Mouse (Mus musculus) spleen, postnatal 36 days (tissue): Measurements from ENCODE around the gene Pak6.

Experiments used
- DNase-seq, 2 experiments: peaks; one replicate each; pipeline ENCODE4 v3.0.0; 2022; ENCODE audit warnings: low spot score in 2 of 2, mixed read lengths in 1 of 2

Gene Pak6

GRCm38 (mm10) chr2:118697311-118697877 lies 34.3 kb downstream of the Pak6 start:
- no peak for DNase-seq

- no peak for DNase-seq
Observed at GRCm38 (mm10) chr2:118697955-118698354, 34.9 kb downstream of the Pak6 start.

- peak; percentile 74 to 80 for DNase-seq
Observed at GRCm38 (mm10) chr2:118700179-118701062, 37.3 kb downstream of the Pak6 start.

DNA sequence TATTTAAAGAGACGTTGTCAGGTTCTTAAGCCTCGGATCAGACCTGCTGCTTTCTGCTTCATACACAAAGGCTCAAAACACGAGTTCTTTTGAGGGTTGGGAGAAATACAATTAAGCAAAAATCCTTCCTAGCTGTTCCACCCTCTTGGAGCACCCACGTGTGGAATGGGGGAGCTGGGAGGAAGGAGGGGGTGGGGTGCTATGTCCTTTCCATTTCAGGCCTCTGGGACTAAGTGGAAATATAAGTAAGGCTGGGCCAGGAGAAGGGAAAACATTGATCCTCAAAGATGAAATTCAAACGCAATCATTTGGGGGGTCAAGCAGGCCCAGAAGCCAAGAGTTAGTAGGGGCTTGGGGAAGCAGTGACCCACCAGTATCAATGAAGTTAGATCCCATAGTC lies 38.1 kb downstream of the Pak6 start:
- DNase-seq: no peak

- DNase-seq: no peak
Observed at GRCm38 (mm10) chr2:118701971-118702882, 39.1 kb downstream of the Pak6 start.

DNA sequence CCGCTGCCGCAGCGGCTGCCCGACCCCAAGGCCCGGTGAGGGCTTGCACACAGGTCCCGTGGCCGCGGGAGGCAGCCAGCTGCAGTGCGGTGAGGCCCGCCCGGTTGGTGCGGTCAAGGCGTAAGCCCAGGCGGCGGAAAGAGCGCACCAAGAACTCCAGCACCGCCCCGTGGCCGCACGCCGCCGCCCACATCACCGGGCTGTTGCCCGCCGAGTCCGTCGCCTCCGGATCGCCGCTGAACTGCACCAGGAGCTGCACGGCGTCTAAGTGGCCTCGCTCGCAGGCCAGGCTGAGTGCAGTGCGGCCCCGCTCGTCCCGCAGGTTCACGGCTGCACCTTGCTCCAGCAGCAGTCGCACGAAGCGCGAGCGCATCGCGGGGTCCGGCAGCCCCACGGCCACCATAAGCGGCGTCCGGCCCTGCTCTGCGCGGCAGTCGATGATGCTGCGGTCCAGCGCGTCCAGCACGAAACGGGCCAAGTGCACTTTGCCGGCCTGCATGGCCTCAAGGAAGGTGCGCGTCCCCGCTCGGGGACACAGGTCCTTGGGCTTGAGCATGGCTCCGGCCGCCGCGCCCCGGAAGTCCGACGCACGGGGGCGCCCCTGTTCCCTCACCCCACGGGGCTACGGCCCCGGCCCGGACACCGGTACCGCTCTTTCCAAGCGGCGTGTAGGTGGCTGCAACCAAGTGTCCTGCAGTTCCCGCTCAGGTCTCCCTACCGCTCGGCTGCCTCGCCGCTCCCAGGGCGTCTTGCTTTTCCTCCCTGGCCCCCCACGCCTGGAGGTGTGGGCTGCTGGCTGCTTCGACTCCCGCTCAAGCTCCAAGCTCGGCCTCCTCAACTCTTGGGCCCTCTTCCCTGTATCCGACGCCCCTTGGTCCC lies 40.0 kb downstream of the Pak6 start:
- DNase-seq: peak; percentile 41 to 43

- DNase-seq: peak in 1 of 2 experiments; percentile 22
Observed at GRCm38 (mm10) chr2:118703913-118704730, 41.0 kb downstream of the Pak6 start, which contains the start of gene Ankrd63. Gene Ankrd63, minus strand, starts transcription at chr2:118703963.

- DNase-seq: no peak
Observed at GRCm38 (mm10) chr2:118706436-118706835, 43.3 kb downstream of the Pak6 start.

DNA sequence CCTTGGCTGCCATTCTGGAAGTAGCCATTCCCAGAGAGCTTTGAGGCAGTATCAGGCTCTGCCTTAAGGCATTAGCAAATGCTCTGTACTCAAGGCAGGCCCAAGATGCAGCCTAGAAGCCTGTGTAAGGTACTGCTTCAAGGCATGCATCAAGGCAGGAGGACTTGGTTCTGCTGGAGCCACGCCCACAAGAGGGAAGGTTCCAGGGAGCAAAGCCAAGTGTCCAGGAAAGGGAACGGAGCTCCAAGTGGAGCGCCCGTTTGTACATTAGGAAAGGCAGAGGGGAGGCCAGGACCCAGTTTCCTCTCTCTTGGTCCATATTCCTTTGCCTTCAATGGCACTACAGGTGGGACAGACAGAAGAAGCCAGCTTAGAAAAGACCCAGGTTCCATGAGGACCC lies 45.4 kb downstream of the Pak6 start:
- DNase-seq: no peak

- no peak for DNase-seq
Observed at GRCm38 (mm10) chr2:118709655-118710221, 46.6 kb downstream of the Pak6 start.

- no peak for DNase-seq
Observed at GRCm38 (mm10) chr2:118711038-118711494, 48.0 kb downstream of the Pak6 start.

DNA sequence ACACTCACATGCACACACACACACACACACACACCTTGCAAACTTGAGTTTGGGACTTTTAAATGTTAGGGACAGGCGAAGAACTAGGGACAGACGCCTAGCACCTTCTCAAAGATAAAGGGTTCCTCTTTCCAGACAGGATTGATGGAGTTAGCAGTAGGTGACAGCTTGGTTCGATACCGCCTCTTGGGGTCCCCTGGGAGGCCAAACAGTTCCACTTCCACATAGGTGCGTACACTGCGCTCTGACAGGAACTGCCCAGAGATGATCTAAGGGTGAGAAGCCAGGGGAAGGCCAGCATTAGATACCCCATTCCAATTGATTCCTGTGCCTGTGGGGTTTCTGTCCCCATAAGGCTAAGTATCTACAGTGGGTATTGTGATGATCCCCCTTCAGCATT lies 50.5 kb downstream of the Pak6 start:
- peak; percentile 62 to 67 for DNase-seq

DNA sequence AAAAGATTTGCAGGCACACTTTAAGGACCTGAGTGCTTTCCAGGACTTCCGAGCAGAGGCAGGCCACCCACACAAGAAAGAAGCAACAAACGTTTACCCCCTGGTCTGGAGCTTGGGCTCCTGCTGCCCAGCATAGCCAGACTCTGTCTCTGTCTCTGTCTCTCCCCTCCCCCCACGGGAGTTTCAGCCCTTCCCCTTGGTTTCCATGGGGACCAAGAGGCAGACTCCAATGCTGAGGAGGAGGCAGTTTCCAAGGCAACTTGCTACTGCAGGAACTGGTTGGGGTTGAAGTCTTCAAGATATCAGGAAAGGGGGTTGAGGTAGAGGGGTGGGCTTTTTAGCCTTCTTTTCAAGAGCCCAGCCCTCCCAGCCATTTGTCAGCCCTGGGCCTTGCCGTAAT lies 51.1 kb downstream of the Pak6 start:
- no peak for DNase-seq

- no peak for DNase-seq
Observed at GRCm38 (mm10) chr2:118716677-118717076, 53.6 kb downstream of the Pak6 start.

DNA sequence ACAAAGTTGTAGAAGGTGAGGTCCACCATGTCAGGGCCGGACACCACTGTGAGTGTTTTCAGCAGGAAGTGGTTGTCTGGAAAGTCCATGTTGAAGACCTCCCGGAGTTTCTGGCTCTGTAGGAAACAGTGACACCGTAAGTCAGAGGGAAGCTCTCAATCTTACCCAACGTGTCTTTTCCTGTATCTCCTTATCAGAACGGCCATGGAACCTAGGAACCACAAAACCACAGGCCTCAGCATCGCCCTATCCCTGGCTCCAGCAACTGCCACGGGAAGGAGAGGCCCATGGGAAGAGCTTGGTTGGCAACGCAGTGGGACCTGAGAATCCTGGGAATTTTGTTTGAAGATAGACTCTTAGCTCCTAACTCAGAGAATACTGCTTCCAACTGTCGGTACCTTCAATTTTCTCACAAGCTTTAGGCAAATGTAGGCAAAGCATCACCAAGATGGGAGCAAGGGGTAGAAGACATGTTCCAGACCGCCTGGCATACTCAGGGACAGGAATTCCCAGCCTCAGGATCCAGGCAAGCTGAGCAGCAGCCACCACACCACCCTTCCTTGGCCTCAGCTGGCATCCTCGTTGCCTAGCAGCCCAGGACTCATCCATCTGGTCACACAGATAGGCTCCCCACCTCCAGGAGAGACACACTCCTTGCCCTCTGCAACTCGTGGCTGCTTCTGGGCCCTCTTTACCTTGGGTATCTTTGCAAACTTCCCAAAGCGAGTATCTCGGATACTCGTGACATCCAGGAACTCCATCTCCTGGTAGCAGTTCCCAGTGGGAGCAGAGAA lies 60.8 kb downstream of the Pak6 start:
- no peak for DNase-seq

DNA sequence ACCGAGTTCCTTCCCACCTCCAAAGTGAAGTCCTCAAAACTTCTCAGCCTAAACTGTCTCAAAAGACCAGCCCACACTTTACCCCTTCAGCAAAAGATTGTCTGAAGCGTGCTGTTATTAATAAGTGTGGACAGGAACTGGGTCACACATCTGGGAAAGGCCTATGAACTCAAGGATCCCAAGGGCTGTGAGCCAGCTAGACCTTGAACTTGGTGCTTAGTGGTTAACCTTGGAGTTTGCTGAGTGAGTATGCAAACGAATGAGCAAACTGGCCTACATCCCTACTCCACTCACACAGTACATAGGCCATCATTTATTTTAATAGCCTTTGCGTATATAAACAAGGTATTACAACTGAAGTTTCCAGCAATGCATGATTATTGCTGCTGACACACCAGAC lies 62.4 kb downstream of the Pak6 start:
- DNase-seq: no peak

DNA sequence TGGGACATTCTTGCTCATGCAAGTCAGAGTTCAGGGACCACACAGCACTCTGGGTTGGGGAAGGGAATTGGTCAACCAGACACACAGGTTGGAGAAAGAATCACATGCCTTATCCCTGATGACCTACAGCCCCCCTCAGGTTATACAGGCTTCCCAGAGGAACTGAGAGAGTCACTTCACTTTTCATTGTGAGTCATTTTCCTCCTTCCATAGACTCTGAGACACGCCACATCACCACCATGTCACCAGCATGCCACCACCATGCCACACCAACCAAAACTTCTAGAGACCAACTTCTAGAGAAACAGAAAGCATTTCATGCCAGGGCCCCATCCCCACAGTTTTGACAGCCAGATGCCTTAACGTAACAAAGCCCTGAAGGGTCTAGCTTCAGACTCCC lies 63.8 kb downstream of the Pak6 start:
- no peak for DNase-seq

DNA sequence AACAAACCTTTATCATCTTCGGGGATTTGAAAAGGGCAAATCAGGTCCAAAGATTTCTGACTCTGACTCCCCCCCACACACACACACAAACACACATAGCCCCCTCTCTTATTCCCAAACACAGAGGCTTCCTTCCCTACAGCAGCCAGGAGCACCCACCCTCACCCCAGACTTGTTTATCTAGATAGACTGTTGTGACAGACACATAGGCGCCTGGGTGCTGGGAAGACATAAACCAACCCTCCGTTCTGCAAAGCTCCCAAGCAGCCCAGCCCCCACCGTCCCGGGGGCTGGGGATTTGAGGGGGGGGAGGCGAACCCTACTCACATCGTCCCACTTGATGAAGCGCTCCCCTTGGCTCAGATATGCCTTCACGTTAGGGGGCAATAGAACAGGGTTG lies 64.8 kb downstream of the Pak6 start:
- DNase-seq: no peak

- peak; percentile 78 to 80 for DNase-seq
Observed at GRCm38 (mm10) chr2:118728337-118728736, 65.2 kb downstream of the Pak6 start, which contains the start of gene Plcb2. Gene Plcb2, minus strand, starts transcription at chr2:118728438.
